Mouse (Mus musculus): ENCODE results near the gene Nt5c3.
A peak's percentile ranks its signal among the peaks of the same experiment; 100 is the strongest.
"Not testable (repeated sequence)": the region's sequence is repeated elsewhere in the genome, so short reads cannot be mapped to it uniquely, and the experiment has no call there.

Nt5c3 gene

DNA sequence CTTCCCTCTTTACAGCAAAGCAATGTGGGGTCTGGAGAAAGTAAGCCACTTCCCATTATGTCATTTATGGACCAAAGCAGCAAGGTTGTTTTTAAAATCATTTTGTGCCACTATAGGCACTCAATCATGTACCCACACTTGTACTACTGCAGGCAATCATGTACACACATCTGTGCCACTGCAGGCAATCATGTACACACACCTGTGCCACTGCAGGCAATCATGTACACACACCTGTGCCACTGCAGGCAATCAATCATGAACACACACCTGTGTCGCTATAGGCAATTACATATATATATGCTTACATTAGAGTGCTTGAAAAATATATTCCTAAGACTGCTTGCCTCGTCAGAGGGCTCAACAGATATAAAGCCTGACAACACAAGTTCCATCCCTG lies 18.8 kb downstream of the Nt5c3 start:
- no peak for DNase-seq (ENCODE audit: extremely low read depth, low read depth, low spot score)

DNA sequence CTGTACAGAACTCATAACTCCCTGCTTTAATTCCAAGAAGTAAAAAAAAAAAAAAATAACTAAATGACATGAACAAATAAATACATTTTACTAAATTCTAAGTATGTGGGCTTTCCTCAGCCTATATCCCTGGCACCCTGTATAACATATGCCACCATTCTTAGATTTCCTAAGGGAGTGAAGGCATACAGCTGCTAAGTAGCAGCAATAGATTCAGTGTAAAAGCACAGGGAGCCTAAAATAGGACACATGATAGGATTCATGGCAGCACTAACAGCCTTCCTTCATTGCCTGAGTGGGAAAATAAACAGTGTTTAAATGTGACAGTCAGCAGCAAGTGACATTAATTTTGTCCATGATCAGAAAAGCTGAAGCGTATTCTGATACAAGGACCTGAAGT lies 19.4 kb downstream of the Nt5c3 start:
- no peak for DNase-seq (ENCODE audit: extremely low read depth, low read depth, low spot score)

DNA sequence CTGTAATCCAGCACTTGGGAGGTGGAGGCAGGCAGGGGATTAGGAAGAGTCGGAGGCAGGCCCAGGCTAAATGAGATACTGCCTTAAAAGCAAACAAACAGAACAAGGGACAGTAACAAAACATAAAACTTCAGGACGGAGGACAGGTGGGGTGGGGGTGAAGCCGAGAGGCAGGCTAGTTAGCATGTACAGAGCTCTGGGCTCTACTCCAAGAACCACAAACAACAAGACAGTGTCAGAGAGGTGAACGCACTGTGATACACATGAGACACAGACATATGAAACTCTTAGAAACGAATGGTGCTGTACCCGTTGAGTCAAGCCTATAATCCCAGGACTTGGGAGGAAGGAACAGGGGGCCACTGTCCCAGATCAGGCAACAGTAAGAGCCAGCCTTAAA lies 19.9 kb downstream of the Nt5c3 start:
- no peak for DNase-seq (ENCODE audit: extremely low read depth, low read depth, low spot score)

DNA sequence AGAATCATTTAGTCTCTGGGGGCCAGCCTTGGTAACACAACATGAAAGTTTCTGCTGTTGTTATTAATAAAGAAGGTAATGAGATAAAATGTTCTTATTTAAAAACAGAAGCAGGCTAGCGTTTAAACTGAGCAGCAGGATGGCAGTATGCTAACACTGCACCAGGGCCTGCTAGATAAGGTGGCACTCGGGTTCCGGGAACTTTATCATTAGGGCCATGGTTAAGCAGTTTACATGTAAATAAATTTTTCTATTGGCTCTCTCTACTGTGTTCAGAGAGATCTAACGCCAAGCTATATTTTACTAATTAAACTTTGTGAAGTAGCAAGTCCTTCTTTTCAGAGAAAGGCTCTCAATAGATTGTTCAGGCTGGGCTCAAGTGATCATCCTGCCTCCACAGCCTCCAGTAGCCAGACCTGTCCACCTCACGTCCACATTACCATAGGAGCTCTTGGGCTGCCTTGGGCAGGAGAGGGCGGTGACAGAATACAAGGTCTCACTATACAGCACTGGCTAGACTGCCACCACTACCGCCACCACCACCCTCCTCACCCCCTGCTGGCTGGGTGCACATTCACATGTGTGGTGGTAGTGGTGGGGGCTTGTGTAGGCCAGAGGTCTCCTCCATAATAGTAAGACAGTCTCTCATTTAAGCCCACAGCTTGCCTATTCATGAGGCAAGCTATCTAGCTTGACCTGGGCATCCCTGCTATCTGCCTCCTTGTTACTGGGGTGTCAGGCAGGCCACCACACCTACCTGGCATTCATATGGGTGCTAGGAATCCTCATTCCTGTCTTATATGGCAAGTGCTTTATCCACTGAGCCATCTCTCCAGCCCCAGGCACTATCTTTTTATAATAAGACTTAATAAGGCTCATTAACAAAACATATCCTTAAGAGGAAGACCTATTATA lies 20.9 kb downstream of the Nt5c3 start:
- DNase-seq (ENCODE audit: extremely low read depth, low read depth, low spot score), result no peak

DNA sequence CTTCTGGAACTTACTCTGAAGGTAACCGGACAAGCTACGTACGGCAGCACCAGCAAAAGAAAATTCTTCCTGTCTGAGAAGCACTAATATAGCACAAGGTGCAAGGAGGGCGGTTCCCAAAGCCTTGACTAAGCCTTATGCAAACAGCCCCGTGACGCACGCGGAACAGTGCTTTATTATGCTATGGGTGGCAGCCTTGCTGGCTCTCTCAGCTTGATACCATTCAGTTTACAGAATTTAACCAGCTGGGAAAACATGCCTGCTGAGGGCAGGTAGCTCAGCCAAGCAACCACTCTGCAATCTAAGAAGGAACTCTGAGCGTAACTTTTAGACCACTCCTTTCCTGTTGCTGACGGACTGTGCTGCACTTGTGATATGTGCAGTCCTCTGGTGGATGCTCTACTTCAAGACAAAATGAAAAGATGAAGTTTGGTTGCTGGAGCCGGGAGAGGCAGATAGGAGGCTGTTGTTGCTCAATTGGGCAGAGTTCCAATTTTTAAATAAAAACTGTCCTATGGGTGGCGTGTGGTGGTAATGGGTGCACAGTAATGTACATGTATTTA lies 21.8 kb downstream of the Nt5c3 start:
- peak; percentile 47 for DNase-seq (ENCODE audit: extremely low read depth, low read depth, low spot score)

DNA sequence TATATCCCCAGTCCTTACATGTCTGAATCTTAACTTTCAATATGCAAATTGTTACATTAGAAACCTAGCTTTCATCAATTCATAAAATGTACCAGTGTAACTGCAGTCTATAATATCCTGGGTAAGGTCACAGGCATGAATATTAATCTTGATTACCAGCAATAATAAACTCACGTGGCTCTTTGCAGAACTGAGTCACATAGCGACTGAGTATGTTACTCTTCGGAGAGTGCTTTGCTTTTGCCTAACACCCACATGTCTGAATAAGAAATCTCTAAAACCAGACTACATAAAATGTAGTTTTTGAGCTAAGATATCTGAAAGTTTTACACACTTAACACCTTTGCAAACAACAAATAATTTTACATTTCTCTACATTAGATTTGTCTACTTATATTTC lies 22.4 kb downstream of the Nt5c3 start:
- no peak for DNase-seq (ENCODE audit: extremely low read depth, low read depth, low spot score)

DNA sequence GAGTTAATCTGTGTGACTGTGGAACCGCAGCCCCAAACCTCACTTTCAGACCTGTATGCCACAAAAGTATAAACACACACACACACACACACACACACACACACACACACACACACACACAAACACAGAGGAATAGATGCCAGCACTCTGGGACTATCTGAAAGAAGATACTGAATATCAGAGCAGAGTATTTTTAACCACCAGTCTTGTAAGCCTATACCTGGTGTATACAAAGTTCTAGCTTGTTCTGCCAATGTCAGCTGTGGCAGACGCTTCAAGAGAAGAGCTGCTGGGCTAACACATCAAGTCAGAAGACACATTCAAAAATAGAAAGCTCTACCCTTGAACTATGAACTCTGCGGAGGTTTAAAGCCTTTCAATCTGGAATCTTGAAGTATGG lies 24.1 kb downstream of the Nt5c3 start:
- no peak for DNase-seq (ENCODE audit: extremely low read depth, low read depth, low spot score)

DNA sequence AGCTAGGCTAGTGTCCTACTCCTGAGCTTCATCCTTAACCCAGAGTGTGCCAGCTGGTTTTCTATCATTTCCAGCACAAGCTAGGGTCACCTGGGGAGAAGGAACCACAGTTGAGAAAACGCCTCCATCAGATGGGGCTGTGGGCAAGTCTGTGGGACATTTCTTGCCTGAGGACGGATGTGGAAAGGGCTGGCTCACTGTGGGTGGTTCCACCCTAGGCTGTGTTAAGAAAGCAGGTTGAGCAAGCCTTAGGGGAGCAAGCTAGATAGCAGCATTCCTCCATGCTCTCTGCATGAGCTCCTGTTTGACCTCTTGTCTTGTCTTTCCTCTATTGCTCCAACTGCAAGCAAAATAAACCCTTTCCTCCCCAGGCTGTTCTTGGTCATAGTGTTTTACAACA lies 33.0 kb downstream of the Nt5c3 start:
- no peak for DNase-seq (ENCODE audit: extremely low read depth, low read depth, low spot score)

DNA sequence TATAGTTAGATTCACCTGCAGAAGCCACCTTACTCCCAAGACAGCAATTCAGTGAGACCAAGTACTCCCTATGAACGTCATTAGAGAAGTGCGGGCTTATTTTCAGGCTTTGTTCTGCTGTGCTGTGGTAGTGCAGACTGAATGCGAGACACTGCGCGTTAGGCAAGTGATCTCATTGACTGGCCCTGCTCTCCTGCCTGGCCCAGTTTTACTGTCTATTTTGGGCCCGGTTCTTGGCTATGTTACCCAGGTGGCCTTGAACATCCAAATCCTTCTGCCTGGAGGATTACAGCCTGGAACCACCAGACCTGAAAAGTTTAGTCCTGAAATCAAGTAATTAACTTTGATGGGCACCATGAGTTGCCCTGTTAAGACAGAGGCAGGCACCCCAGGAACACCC lies 35.2 kb downstream of the Nt5c3 start:
- no peak for DNase-seq (ENCODE audit: extremely low read depth, low read depth, low spot score)

DNA sequence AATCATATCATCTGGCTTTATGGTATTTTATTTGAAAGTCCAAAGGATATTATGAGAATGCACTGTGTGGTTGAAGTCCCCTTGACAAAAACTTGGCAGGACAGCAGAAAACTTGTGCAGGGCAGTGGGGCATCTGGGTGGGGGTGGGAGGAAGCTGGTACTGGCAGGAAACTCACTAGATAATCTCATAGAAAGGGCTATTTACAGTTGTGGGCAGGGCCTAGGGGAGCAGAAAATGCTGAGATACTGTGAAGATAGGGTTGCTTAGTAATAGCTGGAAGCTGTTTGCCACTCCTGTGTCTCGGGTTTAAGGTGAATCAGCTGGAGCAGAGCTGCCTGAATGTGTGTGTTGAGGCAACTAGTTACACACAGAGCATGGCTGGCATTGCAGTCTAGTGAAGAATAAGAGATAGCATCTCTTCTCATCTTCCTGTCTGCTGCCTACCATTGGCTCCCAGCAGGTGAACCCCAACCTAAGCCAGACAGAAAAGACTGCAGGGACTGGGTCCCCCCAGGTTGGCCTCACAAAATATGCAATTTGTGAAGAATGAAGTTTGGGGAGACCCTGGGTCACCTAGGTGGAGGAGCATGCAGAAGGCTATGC lies 44.3 kb downstream of the Nt5c3 start:
- no peak for DNase-seq (ENCODE audit: extremely low read depth, low read depth, low spot score)

DNA sequence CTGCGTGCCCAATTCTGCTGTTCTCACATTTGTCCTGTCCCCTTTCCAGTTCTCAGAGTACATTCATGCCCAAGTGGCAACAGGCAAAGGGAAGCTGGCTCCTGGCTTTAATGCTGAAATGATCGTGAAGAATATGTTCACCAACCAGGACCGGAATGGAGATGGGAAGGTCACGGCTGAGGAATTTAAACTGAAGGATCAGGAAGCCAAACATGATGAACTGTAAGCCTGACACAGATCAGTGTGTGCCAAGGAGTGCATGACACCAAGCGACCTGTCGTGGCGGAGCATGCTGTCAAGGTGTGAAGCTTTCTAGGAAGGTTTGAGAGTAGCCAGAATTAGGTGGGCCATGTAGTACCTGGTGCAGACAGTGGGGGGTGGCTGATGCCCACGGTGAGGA lies 45.7 kb downstream of the Nt5c3 start:
- no peak for DNase-seq (ENCODE audit: extremely low read depth, low read depth, low spot score)

DNA sequence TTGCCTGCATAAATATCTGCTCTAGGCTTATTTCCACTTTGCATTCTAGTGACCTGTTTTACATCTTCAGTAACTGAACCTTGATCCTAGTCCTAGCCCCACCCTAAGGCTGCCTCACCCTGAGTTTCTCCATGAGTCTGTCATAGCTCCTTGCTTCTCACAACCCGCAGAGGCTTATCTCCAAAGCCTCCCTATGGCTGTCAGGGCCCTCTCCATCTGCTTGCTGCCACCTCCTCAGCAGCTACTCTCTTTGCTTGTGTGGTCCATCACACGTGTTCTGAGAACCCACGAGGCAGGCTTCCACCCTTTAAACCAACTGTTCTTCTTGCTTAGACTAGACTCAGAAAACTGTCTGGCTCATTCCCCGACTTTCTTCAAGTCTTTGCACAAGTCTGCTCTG lies 46.9 kb downstream of the Nt5c3 start:
- no peak for DNase-seq (ENCODE audit: extremely low read depth, low read depth, low spot score)

DNA sequence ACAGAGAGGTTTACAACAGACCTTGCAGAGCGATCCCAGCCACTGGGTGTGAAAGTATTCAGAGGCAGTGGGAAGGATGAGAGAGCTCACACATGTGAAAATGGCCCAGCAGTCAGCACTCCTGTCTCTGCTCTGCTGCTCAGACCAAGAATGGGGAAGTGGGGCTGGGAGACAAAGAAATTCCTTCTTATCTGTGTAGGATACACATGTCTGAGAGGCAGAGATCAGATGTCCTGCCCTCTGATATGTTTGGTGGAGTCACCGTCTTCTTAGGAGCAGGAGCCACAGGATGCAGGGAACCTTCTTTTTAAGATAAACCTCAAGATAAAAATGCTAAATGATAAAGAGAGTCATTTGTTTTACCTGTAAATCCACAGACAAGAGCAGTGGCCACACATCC lies 53.7 kb downstream of the Nt5c3 start:
- DNase-seq (ENCODE audit: extremely low read depth, low read depth, low spot score), result no peak

DNA sequence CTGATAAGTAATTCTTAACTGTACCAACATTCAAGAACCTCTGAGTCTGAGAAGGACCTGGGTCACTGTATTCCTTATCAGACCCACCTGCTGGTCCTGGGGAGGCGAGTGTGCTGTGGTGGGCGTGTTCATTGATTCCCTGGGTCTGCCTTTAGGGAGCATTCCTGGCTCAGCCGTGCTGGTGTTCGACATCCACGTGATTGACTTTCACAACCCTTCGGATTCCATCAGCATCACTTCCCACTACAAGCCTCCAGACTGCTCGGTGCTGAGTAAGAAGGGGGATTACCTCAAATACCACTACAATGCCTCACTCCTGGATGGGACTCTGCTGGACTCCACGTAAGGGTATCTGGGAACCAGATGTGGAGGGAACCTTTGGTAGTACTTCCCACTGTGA lies 55.2 kb downstream of the Nt5c3 start:
- no peak for DNase-seq (ENCODE audit: extremely low read depth, low read depth, low spot score)

DNA sequence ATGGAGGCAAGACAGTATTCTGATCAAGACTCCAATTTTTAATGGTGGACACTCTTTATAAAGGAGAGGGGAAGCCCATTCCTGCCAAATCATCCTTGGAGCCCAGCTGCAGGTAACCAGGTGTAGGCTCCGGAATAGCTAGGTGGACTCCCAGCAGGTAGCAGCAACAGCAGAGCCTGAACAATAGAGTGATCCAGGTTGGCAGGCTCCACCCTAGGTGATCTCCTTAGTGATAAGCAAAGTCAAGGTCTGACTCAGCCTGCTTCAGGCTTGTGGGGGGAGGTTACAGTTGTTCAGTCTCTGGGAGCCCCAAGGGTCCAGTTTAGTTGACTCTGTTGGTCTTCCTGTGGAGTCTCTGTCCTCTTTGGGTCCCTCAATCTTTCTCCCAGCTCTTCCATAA lies 56.8 kb downstream of the Nt5c3 start:
- DNase-seq (ENCODE audit: extremely low read depth, low read depth, low spot score), result not testable (repeated sequence)

DNA sequence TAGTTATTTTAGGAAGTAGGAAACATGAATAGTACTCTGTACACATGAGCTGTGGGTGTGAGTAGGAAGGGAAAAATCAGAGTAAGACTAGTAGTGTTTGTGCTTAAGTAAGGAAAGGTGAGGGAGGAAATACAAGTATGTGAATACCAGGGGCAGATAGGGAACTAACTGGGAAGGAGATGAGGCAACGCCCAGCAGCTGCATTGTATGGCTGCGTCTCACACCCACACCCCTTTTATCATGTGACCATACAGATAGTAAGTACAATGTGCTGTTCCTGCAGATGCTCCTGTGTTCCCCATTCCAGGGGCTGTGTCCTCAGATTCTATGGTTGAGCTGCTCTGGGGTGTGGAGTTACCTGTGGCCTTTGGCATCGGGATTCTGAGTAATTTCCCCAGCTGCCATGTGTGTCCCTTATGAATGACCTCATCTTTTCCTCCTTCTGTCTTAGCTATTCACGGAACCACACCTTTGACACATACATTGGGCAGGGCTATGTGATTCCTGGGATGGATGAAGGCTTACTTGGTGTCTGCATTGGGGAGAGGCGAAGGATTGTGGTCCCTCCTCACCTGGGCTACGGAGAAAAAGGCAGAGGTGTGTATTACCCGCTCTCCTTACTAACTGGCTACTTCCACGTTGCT lies 63.4 kb downstream of the Nt5c3 start:
- DNase-seq (ENCODE audit: extremely low read depth, low read depth, low spot score), result no peak

DNA sequence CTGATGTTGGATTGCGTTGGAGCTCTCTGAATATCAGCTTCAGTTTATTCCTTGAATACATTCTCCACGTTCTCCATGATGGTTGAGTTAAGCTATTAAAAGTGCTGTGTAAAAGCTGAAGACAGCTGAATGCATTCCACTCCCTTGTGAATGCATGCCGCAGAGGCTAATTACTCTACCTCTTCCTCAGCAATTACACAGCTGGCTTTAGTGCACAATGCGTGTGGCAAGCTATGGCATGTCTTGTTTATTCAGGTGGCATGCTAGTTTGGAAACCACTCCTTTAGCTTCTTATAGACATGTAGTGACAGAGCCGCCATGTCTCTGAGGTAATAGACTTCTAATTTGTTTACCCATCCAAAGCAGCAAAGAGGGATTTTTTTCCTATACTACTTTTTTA lies 67.0 kb downstream of the Nt5c3 start:
- DNase-seq (ENCODE audit: extremely low read depth, low read depth, low spot score), result peak; percentile 90

DNA sequence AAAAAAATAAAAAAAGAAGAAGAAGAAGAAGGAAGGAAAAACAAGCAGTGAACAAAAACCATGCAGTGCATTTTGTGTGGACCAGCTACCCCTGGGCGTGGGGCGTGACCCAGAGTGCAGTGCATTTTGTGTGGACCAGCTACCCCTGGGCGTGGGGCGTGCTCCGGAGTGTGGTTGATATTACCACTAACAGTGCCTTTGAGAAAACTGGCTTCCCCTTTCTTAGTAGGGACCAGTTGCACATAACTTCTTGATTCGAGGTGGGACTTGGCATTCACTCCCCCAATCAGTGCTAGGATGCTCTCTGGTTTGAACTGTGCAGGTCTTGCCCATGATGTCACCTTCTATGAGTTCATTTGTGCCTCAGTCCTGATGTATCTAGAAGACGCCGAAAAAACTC lies 68.9 kb downstream of the Nt5c3 start:
- DNase-seq (ENCODE audit: extremely low read depth, low read depth, low spot score), result no peak

DNA sequence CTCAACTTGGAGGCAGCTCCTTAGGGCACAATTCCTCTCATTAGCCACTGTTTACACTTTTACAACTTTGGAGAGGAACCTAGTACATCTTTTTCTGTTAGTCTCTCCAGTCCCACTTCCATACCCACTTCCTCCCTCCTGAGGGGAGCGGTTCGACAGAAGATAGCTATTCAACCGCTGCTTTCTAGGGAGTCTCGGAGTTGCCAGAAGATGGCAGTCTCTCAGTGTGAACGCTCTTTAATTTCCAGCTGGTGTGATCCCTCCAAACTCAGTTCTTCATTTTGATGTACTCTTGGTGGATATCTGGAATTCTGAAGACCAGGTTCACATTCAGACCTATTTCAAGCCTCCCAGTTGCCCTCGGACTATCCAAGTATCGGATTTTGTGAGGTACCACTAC lies 73.4 kb downstream of the Nt5c3 start:
- no peak for DNase-seq (ENCODE audit: extremely low read depth, low read depth, low spot score)

DNA sequence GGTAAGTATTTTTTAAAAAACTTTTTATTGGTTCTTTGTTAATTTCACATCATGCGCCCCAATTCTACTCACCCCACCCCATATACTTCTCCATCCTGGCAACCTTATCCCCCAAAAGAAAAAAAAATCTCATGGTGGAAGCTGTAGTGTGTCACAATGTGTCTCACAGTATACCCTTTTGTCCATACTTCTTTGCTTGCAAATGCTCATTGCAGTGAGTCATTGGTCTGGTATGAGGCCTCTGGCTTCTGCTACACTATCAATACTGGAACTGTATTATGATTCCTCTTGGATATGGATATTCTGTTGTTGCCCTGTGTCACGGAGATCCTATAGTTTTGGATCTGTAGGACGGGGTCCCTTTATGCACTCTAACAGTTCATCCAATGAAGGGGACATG lies 74.8 kb downstream of the Nt5c3 start:
- no peak for DNase-seq (ENCODE audit: extremely low read depth, low read depth, low spot score)

DNA sequence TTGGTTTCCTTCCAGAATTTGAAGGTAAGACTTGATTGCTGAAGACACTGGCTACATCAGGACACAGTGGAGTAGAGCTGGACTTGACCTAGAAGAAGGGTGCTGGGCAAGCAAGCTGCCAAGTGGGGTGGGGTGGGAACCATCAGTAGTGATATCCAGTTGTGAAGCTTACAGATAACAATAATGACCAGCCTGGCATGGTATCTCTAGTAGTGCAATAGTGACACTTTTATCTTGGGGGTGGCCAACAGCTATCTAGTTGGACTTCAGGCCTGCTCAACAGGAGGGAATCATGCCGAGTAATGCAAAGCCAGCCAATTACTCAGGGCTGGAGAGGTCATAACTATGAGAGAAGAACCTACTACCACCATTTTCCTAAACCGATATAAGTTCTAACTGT lies 79.4 kb downstream of the Nt5c3 start:
- no peak for DNase-seq (ENCODE audit: extremely low read depth, low read depth, low spot score)

DNA sequence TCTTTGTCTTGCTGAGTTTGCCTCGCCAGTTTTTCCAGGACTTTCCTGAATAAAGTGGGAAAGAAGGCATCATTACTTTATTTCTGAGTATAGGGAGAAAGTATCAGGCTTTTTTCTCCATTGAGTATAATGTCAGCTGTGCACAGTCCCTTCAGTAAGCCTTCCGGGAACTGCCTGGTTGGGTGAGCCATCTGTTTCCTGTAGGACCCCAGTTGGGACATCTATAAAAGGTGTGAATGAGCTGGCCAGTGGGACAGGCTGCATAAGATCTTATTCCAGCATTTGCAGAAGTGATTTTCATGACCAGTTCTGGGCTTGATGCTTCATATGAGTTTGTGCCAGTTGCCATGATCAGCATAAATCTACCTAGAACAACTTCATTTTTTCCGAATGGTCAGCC lies 80.5 kb downstream of the Nt5c3 start:
- DNase-seq (ENCODE audit: extremely low read depth, low read depth, low spot score), result no peak
